Mouse (Mus musculus): ENCODE measurements around the gene Rnase9.

- no peak for TF ChIP-seq CTCF (IDR thresholded peaks at IDR 0.05; ENCODE audit: extremely low read depth, insufficient read depth, insufficient read length, insufficient replicate concordance)
- no peak for TF ChIP-seq POLR2A (IDR thresholded peaks at IDR 0.05; ENCODE audit: low read depth, low read length)
Observed at GRCm38 (mm10) chr14:51041769-51042168, at the start of gene Rnase9.

All from spleen, adult 2 months (tissue).